Mouse (Mus musculus) activated CD4-positive, CD25-positive, alpha-beta regulatory T cell, adult 4 months (primary cell): Measurements from ENCODE around the gene Bbs7. TPM values are rescaled to one million over a fixed set of nuclear protein-coding genes. Genes with fewer than 3 reads are reported as not detected.
A peak's percentile ranks its signal among the peaks of the same experiment; 100 is the strongest.
"Not testable (repeated sequence)": the region's sequence is repeated elsewhere in the genome, so short reads cannot be mapped to it uniquely, and the experiment has no call there.

Source experiments
- ATAC-seq: one replicate; pipeline ENCODE4 v1.8.0; 2017
- polyA plus RNA-seq, 2 experiments: library from polyadenylated mRNA; unstranded; fragments of 100-300 nt; shearing (Covaris generic); gene quantifications; one replicate each; pipeline ENCODE4 v1.2.1; 2017

The Bbs7 gene
- polyA plus RNA-seq: under 1 TPM in 1 of 2 experiments, not detected in 1; 0.17 TPM

DNA sequence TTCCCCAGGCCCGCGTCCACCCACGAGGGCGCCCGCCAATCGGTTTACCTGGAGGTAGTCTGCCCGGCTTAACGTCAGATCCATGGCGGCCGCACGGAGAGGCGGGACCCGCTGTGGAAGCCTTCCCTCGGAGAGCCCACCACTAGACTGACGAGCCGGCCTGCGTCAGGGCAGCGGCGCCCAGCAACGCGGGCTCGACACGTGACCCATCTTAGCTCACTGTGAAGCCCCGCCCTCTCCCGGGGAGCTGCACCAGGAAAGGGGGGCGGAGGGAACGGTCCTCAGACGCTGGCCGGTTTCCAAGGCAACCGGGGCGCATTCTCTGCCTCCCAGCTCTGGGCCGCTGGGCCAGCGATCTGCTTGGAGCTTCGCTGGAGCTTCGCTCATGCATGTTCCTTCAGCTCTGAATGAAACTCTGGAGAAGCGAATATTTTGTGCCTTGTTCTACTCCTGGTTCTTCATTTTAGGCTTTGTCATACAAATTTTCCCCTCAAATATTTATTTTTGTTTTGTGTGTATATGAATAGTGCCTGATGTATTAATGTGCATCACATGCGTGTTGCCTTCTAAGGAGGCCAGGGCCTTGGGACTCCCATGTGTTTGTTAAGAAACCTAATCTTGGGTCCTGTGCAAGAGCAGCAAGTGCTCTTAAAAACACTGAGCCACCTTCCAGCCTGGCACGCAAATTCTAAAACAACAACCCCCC lies at the start of gene Bbs7:
Gene Bbs7, minus strand, starts transcription at position 276 of the 706 bp plus-strand sequence.
- ATAC-seq: peak; percentile 89

DNA sequence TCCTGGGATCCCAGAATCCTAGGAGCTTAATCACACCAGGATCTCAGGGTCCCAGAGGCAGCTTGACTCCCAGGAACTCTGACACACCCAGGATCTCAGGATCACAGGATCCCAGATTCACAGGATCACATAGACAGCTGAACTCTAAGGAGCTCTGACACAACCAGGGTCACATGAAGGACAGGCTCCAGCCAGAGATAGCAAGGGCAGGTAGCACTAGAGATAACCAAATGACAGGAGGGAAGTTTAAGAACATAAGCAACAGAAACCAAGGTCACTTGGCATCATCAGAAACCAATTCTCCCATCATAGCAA lies 31.9 kb upstream of the Bbs7 start:
- ATAC-seq: not testable (repeated sequence)

DNA sequence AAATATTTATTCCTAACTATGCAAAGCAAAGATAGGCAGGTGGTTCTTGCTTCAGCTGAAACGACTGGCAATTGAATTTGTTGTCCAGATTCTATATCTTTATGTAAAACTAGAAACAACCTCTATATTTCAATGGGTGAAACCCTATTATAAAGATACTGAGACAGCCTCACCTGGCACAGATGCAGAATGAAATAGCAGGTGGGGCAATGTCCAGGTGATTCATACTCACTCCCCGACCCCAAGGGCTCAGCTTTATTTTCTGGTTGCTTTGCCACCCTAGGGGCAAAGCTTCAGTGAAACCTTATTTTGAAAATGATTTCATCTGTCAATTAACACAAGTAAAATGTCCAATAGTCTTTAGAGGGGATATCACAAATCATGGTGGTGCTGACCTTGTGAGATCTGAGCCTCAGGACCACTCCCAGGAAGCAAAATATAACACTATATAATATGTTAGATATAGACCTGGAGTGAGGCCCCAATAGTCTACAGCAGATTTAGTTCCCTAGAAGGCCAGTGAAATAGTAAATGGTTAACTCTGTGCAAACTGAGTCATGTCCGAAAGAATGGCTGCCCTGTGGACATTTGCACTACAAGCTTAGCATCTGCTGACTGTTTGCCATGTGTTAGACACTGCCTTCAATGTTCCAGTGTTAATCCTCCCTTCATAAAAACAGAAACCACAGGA lies 31.4 kb upstream of the Bbs7 start:
- no peak for ATAC-seq

GRCm38 (mm10) chr3:36643354-36643753 lies 30.1 kb upstream of the Bbs7 start:
- no peak for ATAC-seq

GRCm38 (mm10) chr3:36642736-36643135 lies 29.5 kb upstream of the Bbs7 start:
- no peak for ATAC-seq

- ATAC-seq: no peak
Measured at GRCm38 (mm10) chr3:36640787-36641186, 27.5 kb upstream of the Bbs7 start.

DNA sequence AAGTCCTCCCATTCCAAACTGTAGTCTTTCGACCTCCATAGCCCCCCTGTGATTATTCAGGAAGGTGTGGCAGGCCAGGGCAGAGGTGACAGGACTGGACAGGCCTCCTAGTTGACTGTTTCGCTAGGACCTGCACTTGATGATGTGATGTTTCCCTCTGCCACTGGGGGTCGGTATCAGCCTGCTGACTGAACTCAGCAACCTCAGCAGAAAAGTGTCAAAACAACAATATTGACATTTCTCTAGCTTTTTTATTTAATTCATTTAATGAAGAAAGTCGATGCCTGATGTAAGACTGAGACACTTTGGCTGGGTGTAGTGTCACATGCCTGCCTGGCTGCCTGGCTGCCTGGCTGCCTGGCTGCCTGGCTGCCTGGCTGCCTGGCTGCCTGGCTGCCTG lies 22.2 kb upstream of the Bbs7 start:
- no peak for ATAC-seq

GRCm38 (mm10) chr3:36626803-36627202 lies 13.5 kb upstream of the Bbs7 start:
- ATAC-seq: no peak

- no peak for ATAC-seq
Measured at GRCm38 (mm10) chr3:36618181-36618580, 4.9 kb upstream of the Bbs7 start.

DNA sequence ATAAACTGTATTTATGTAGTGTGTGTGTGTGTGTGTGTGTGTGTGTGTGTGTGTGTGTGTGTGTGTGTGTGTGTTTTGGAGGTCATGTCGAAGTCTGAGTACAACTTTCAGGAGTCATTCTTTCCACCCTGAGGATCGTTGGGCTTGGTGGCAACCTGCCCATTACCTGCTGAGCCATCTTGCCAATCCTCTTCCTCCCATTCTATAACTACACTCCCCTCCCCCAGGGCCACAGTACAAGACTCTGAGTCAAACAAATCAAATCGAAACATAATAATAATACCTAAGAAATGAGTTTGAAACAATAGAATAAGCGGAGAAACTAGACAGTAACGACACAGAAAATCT lies 605 bp upstream of the Bbs7 start:
- no peak for ATAC-seq

DNA sequence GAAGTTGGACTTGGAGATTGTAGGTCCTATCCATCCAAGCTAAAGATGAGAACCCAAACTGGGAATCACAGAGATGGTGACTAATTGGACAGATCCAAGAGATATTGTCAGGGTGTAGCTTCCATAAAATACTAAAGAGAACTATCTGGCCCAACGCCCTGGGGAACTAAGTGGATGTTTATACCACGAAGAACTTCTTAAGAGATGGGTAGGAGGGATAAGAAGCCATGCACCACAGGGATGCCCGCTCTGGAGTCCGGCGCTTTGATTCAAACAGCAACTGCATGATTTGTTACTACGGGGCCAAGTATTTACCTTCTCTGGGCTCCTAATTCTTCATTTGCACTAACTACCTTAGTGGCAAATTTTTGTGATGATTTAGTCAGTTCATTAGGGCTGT lies 590 bp downstream of the Bbs7 start:
- no peak for ATAC-seq

- ATAC-seq: no peak
Measured at GRCm38 (mm10) chr3:36605894-36606783, 7.1 kb downstream of the Bbs7 start.

DNA sequence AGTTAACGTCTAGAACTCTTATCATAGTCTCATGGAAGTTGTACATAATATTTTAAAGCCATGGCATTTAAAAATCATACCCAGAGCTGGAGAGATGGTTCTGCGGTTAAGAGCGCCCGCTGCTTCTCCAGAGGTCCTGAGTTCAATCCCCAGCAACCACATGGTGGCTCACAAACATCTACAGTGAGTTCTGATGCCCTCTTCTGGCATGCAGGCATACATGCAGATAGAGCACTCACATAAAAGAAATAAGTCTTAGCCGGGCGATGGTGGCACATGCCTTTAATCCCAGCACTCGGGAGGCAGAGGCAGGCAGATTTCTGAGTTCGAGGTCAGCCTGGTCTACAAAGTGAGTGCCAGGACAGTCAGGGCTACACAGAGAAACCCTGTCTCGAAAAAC lies 13.5 kb downstream of the Bbs7 start:
- ATAC-seq: not testable (repeated sequence)

GRCm38 (mm10) chr3:36598811-36599210 lies 14.5 kb downstream of the Bbs7 start:
- no peak for ATAC-seq

- ATAC-seq: peak; percentile 93
Measured at GRCm38 (mm10) chr3:36571827-36572378, 41.4 kb downstream of the Bbs7 start, which contains the start of gene Ccna2. Gene Ccna2 (minus strand): TSS chr3:36572150.

GRCm38 (mm10) chr3:36571361-36571826 lies 41.9 kb downstream of the Bbs7 start:
- no peak for ATAC-seq

DNA sequence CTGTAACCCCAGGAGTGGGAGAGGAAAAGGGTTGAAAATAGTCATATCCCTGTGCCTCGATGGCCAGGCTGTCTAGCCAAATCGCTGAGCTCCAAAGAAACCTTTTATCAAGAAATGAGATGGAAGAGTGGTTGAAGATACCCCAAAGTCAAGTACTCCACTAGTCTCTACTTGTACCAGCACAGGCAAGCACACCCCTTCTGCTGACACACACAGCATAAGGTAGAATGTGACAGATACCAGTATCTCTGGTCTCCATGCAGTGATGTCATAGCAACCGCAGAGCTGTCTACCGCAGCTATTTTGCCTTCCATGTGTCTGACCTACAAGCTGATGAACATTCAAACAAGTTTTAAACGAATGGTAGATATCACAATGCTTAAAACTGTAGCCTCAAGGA lies 43.4 kb downstream of the Bbs7 start:
- ATAC-seq: no peak

GRCm38 (mm10) chr3:36563666-36564065 lies 49.6 kb downstream of the Bbs7 start:
- ATAC-seq: no peak

DNA sequence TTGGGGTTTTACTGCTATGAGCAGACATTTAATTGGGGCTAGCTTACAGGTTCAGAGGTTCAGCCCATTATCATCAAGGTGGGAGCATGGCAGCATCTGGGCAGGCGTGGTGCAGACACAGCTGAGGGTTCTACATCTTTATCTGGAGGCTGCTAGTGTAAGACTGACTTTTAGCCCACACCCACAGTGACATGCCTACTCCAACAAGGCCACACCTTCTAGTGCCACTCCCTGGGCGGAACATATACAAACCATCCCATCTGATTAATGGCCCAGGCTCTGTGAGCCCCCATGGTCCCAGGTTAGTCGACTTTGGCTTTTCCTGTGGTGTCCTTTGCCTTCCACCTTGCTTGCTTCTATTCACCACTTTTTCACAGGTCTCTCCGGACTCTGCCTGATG lies 53.7 kb downstream of the Bbs7 start:
- no peak for ATAC-seq

GRCm38 (mm10) chr3:36557601-36558000 lies 55.7 kb downstream of the Bbs7 start:
- no peak for ATAC-seq

- peak; percentile 78 for ATAC-seq
Measured at GRCm38 (mm10) chr3:36552406-36553047, 60.8 kb downstream of the Bbs7 start, which contains the start of gene Exosc9. Gene Exosc9 (plus strand): TSS chr3:36552606.

- peak; percentile 85 for ATAC-seq
Measured at GRCm38 (mm10) chr3:36551851-36552384, 61.4 kb downstream of the Bbs7 start.
